Mouse (Mus musculus) urinary bladder, postnatal 36 days (tissue): ENCODE measurements around the gene Smarcal1.

Experiments used
- DNase-seq, 2 experiments: peaks; one replicate each; pipeline ENCODE4 v3.0.0; 2022; ENCODE audit warnings: low spot score in 2 of 2, mixed read lengths in 1 of 2

The Smarcal1 gene

GRCm38 (mm10) chr1:72590636-72591035, 7.6 kb downstream of the Smarcal1 start:
- DNase-seq = no peak

GRCm38 (mm10) chr1:72592350-72592749, 9.3 kb downstream of the Smarcal1 start:
- no peak for DNase-seq

- DNase-seq = peak; percentile 20 to 57
Observed at GRCm38 (mm10) chr1:72593340-72593951, 10.4 kb downstream of the Smarcal1 start.

DNA sequence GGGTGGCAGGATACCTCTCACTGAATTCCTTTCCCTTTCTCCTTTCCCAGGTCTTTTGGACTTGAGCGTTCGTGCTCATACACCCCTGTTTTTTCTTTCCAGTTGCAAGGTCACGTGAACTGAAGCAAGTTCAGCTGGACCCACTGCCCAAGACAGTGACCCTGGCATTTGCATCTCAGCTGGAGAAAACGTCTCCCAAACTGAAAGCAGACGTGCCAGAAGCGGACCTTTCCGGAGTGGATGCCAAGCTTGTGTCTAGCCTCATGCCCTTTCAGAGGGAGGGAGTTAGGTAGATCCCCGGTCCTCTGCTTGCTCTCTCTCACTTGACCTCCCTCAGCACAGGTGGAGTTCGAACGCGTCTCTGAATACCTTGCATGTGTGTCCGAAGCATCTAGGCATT, 12.6 kb downstream of the Smarcal1 start:
- no peak for DNase-seq

DNA sequence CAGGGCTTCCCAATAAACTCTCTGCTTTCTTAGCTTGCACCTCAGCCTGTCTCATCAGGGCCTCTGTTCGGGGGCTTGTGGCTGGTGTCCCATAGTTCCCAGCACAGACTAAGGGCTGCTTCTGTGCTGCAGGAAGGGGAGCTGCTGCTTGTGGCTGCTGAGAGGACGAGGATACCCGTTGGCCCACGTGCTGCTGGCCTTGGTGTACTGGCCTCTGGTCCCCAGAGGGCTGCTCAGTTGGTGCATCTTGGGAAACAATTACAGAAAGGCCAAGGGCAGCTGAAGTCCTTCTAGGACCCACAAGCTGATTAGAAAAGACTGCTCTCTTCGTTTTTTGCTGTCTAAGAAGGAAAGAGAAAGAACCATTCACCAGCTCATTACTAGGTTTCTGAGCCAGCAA, 13.2 kb downstream of the Smarcal1 start:
- no peak for DNase-seq

GRCm38 (mm10) chr1:72599146-72600101, 16.4 kb downstream of the Smarcal1 start:
- no peak for DNase-seq

DNA sequence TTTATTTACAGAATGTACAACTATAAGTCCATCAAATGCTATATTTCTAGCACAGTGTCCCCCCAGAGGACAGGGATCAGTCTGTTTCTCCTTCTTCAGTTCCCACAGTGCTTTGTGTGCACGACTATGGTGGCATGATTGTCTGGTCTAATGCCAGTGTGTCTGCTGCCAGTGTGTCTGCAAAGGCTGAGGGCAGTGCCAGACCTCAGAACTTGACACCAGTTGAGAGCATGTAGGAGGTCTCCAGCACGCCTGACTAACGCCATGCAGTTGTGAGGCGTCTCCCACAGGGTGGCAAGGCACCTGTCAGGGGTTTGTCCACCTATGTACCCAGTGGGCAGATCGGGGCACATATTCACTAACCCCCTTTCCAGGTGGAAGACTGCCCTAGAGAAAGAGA, 17.7 kb downstream of the Smarcal1 start:
- no peak for DNase-seq

- no peak for DNase-seq
Observed at GRCm38 (mm10) chr1:72601233-72601632, 18.2 kb downstream of the Smarcal1 start.

DNA sequence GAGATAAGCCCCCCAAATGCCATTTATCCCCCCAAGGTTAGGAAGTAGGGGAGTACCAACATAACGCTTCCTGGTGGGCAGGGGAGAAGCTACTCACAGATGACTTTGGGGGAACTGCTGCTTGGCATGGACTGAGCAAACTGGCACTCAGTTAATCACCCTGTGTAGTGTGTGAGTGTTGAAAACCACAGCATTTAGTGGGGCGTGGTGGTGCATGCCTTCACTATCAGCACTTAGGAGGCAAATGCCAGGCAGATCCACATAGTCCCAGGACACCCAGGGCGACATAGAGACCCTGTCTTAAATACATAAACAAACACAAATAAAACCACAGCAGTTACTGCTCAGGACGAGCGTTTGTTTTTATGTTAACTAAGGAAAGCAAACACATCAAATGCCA, 19.1 kb downstream of the Smarcal1 start:
- DNase-seq = no peak

- no peak for DNase-seq
Observed at GRCm38 (mm10) chr1:72602803-72603202, 19.8 kb downstream of the Smarcal1 start.

DNA sequence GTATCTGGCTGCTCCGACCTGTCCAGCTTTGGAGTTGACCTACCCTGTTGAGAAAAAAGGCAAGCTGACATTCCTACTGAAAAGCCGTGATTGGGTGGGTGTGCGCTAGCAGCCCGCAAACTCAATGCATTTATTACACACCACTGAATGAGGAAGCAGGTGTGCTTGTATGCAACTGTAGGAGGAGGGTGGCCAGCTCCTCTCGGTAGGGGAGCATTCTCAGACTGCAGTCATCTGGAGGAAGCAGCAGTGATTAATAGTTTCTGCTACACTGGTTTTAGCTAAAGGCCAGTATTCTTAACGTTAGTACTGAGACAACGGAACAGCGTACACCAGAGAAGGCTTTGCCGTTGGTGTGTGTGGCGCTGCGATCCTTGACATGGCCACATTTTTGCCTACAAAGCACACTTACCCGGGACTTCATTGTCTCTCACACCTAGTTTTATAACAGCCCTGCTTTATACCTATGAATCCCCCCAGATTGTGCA, 23.2 kb downstream of the Smarcal1 start:
- no peak for DNase-seq

GRCm38 (mm10) chr1:72609129-72609528, 26.1 kb downstream of the Smarcal1 start:
- no peak for DNase-seq

- no peak for DNase-seq
Observed at GRCm38 (mm10) chr1:72609887-72610877, 27.1 kb downstream of the Smarcal1 start.

GRCm38 (mm10) chr1:72612172-72612571, 29.1 kb downstream of the Smarcal1 start:
- DNase-seq = no peak

DNA sequence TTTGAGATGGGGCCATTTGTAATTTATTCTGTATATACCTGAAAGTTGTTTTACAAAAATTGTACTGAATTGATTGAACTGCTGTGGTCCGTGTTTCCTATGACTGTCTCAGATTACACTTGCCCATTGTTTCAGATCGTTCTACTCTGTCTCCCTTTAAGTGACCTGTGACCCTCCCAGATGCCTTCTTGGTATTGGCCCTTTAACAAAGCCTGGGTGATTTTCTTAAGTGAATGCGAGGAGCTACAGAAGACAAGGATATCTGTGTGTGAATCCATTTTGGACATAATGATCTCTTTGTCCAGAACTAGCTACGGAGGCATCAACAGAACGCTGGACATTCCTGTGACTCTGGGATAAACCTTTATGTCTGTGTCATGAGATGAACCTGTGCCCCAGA, 52.2 kb downstream of the Smarcal1 start:
- DNase-seq = no peak

DNA sequence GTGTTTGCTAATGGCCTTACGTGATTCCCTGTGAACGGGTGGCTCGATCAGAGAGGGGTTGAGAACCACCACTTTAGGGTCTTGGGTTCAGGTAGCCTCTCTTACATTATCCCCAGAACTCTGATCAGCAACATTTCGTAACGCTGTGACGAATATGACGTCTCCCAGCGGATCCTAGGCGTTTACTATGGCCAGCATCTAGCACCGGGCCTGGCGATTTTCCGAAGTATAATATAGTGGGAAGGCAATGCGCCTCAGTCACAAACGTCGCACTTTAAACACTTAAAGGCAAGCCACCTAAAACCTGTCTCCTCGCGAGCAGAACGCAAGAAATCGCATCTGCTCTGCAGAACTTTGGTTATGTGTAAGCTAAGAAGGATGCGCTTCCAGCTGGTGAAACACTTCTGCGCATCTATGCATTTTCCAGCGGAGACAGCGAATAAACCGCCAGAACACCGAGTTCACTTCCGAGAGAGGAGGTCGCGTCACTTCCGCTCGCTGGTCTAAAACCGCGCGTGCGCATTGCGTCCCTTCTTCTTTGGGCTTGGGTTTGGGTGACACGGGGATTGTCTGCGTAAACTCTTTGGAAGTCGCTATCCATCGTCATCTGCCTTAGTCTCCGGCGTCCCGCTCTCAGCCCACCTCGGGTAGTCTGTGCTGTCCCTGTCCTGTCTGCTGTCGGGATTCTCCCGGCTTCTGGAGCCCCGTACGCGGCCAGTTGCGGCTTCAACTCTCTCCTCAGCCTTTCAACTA, 57.8 kb downstream of the Smarcal1 start:
- DNase-seq = peak in 1 of 2 experiments; percentile 13

- DNase-seq = no peak
Observed at GRCm38 (mm10) chr1:72673070-72673469, 90.0 kb downstream of the Smarcal1 start.
